Mouse (Mus musculus): ENCODE measurements around the gene Mtus2.
A peak's percentile ranks its signal among the peaks of the same experiment; 100 is the strongest.

Gene Mtus2

GRCm38 (mm10) chr5:147958552-147958951 is 1.4 kb downstream of the Mtus2 start:
- DNase-seq, result no peak

- peak; percentile 68 for DNase-seq
Measured at GRCm38 (mm10) chr5:147959088-147959487, 2.0 kb downstream of the Mtus2 start.

- no peak for DNase-seq
Measured at GRCm38 (mm10) chr5:147960793-147961192, 3.7 kb downstream of the Mtus2 start.

GRCm38 (mm10) chr5:147963820-147964580 is 6.9 kb downstream of the Mtus2 start:
- no peak for DNase-seq

GRCm38 (mm10) chr5:147964776-147965175 is 7.7 kb downstream of the Mtus2 start:
- no peak for DNase-seq

GRCm38 (mm10) chr5:147966646-147967045 is 9.5 kb downstream of the Mtus2 start:
- DNase-seq, result no peak

GRCm38 (mm10) chr5:147969566-147969965 is 12.4 kb downstream of the Mtus2 start:
- no peak for DNase-seq

- no peak for DNase-seq
Measured at GRCm38 (mm10) chr5:147976001-147976400, 18.9 kb downstream of the Mtus2 start.

- peak; percentile 45 for DNase-seq
Measured at GRCm38 (mm10) chr5:147980606-147981005, 23.5 kb downstream of the Mtus2 start.

GRCm38 (mm10) chr5:147990289-147990688 is 33.2 kb downstream of the Mtus2 start:
- DNase-seq, result no peak

- no peak for DNase-seq
Measured at GRCm38 (mm10) chr5:147990775-147991174, 33.7 kb downstream of the Mtus2 start.

GRCm38 (mm10) chr5:147992581-147993378 is 35.7 kb downstream of the Mtus2 start:
- peak; percentile 25 for DNase-seq

GRCm38 (mm10) chr5:148005263-148005662 is 48.1 kb downstream of the Mtus2 start:
- no peak for DNase-seq

- no peak for DNase-seq
Measured at GRCm38 (mm10) chr5:148012156-148012555, 55.0 kb downstream of the Mtus2 start.

GRCm38 (mm10) chr5:148014133-148014854 is 57.2 kb downstream of the Mtus2 start:
- no peak for DNase-seq

- no peak for DNase-seq
Measured at GRCm38 (mm10) chr5:148015383-148015782, 58.3 kb downstream of the Mtus2 start.

- no peak for DNase-seq
Measured at GRCm38 (mm10) chr5:148017371-148017770, 60.3 kb downstream of the Mtus2 start.

GRCm38 (mm10) chr5:148022784-148023183 is 65.7 kb downstream of the Mtus2 start:
- no peak for DNase-seq

GRCm38 (mm10) chr5:148026401-148027349 is 69.6 kb downstream of the Mtus2 start:
- DNase-seq, result peak; percentile 34

GRCm38 (mm10) chr5:148027985-148028384 is 70.9 kb downstream of the Mtus2 start:
- DNase-seq, result no peak

GRCm38 (mm10) chr5:148041661-148042060 is 84.5 kb downstream of the Mtus2 start:
- no peak for DNase-seq

- no peak for DNase-seq
Measured at GRCm38 (mm10) chr5:148048200-148048599, 91.1 kb downstream of the Mtus2 start.

All from right cerebral cortex, adult 18-20 months (tissue).